Mouse (Mus musculus) ovary, postnatal 14 days (tissue): ENCODE measurements at regions not wholly inside any gene's neighbourhood (a gene's known extent, or its start where the extent isn't known, plus 50 kb on each side); places are given as distances from the start of the nearest gene placed in this dataset.

Experiments
- DNase-seq: peaks from one replicate; pipeline ENCODE4 v3.0.0; 2022; ENCODE audit warnings: low spot score

- DNase-seq: peak; percentile 46
Measured at GRCm38 (mm10) chr6:93026068-93027022, 83.1 kb upstream of the Adamts9 start.

- DNase-seq: no peak
Measured at GRCm38 (mm10) chr6:93014534-93014933, 71.2 kb upstream of the Adamts9 start.

GRCm38 (mm10) chr6:93011906-93012305 is 68.6 kb upstream of the Adamts9 start:
- no peak for DNase-seq

- DNase-seq: peak; percentile 14
Measured at GRCm38 (mm10) chr6:93004587-93005240, 61.4 kb upstream of the Adamts9 start.

GRCm38 (mm10) chr6:93003812-93004211 is 60.5 kb upstream of the Adamts9 start:
- DNase-seq: no peak

- DNase-seq: no peak
Measured at GRCm38 (mm10) chr6:92993647-92994046, 50.4 kb upstream of the Adamts9 start.
